Mouse (Mus musculus) adipocyte (in vitro differentiated cells): ENCODE measurements around the gene Gm28048.
A peak's percentile ranks its signal among the peaks of the same experiment; 100 is the strongest.

Source experiments
- DNase-seq: peaks from one replicate; pipeline ENCODE4 v3.0.0-alpha.2; 2016; ENCODE audit warnings: low spot score

Gm28048 gene

DNA sequence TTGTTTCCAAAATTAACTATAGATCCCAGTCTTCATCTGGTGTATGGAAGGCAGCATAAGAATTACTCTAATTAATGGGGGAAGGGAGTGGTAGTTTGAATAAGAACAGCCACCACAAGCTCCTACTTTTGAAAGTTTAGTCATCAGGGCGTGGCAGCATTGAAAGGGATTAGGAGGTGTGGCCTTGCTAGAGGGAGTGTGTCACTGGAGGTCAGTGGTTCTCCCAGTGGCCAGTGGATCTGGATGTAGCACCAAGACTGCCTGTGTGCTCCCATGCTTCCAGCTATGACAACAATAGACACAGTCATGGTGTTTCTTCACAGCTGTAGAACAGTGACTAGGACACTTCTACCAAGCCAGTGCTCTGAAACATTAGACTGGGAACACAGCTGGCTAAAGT, 32.8 kb downstream of the Gm28048 start:
- no peak for DNase-seq

DNA sequence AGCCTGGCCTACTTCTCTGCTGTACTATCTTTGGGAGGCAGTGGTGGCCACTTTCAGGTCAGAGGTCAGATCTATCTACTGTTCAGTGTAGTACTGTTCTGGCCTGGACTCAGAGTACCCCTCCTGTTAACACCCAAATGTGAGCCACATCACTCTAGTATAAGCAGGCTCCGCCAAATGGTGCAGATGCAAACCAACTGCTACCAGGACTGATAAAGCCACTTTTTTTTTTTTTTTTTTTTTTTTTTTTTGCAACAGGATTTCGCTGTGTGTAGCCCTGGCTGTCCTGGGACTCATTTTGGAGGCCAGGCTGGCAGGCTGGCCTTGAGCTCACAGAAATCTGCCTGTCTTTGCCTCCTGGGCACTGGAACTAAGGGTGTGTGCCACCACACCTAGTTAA, 42.9 kb downstream of the Gm28048 start:
- no peak for DNase-seq

DNA sequence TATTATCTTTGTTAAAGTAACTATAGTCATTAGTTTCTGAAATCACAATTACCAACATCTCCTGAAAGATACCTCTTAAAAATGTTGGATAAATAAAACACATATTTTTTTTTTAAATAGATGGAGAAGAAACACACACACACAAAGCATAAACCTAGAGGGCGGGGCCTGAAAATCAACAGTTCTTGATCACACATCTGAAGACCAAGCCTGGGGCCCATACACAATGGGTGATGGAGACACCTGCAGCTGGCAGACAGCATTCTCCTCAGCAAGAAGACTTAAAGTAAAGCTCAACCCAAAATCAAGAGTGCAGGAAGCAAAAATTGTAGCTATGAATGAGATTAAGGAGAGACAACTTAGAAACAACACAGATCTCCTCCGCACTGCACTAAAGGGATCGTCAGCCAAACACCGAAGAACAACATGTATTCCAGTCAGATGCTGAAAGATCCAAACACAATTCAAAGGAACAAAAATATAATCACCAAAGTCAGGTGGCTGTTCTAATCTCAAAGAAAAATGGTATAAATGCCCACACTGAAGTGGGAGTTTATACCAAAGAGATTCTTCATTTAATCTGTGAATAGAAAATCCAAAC, 44.1 kb downstream of the Gm28048 start:
- no peak for DNase-seq

DNA sequence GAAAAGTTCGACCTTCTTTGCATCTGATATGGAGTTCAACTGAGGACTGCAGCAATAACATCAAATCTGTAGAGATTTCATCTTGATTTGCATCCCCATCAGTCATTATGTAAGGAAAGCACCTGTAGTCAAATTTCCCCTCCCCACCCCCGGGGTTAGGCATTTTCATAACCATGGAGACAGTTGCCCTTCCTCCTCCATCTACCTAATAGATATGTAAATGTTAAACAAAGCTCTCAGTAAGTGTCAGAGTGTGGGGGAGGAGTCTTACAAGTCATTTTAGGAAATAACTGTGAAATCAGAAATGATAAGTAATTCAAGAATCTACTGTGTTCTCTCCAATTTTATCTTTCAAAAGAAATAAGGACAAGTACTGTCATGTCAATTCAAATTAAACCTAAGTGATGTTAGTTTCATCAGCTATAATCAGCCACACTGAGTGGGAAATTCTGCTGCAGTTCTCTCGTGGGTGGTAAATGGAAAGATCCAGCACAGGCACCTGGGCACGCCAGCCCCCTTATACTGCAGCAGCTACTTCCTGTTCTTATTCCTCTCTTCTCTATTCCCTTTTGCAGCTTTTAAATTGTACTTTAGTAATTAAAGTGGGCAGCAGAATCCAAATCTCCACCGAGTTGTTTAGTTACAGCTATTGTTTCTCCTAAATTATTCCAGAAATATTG, 45.3 kb downstream of the Gm28048 start:
- DNase-seq, result no peak

DNA sequence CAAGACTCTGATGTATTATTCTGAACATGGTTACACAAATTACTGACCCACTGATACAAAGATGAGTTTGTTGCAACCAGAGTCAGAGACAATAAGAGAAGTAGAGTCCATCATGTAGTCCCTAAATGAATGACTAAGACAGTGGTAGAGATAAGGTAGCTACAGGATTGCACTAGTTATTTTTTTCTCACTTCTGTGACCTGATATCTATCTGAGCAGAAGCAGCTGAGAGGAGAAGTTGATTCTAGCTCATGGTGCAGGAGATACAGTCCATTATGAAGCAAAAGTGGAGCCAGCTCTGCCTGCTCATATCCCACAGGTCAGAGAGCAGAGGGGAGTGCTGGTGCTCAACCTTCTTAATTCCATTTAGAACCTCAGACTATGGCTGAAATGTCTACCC, 49.7 kb downstream of the Gm28048 start:
- DNase-seq, result no peak

DNA sequence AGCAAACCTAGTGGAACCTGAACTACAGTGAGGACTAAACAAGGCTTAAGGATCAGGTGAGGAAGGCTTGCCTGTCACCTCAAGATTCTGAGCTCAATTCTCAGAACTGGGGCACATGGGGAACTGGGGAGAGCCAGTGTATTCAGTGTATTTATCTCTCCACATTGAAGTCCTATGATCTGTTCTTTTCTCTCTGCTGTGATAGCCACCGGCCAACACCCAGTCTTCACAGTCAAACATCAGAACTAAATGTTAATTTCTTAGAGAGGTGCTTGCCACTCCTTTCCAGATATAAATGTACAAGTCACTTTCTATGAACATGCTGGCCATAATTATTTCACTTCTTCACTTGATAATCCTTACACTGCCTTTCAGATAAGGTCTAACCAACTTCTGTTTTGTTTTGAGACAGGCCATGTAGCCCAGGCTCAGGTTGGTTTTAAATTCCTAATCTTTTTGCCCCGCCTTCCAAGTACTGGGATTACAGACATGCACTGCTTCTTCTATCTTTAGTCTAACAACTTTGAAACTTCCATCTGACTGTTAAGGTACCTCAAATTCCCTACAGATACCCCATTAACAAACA, 50.5 kb downstream of the Gm28048 start:
- DNase-seq, result no peak

DNA sequence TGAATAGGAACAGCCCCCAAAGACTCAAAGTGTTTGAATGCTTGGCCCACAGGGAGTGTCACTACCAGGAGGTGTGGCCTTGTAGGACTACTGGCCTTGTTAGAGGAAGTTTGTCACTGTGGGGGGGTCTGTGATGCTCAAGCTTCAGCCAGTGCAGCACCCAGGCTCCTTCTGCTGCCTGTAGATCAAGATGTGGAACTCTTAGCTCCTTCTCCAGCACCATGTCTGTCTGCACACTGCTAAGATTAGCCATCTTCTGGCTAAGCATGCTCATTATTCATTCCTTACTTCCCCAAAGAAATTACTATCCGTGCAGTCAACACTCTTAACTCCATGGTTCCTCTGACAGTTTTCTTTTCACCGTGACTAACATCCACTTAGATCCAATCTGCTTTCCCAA, 51.8 kb downstream of the Gm28048 start:
- DNase-seq, result no peak

DNA sequence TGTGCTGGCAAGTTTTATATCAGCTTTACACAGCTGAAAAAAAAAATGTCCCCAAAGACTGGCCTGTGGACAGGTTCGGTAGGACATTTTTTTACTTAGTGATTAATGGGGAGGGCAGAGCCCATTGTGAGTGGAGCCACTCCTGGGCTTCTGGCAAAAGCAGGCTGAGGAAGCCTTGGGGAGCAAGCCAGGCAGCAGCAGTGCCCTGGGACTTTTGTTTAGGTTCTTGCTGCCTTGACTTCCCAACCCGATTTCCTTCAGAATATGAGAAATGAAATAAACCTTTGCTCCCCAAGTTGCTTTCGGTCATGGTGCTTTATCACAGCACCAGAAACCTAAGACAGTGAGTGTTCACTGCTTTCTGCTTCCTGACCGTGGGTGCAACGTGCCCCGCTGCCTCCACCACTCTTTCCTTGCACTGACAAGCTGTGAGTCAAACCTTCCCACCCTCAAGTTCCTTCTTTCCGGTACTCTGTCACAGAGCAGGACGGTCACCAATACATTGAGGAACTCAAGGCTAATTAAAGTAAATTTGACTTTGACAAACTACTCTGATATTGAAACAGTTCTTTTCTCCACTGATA, 53.2 kb downstream of the Gm28048 start:
- no peak for DNase-seq

DNA sequence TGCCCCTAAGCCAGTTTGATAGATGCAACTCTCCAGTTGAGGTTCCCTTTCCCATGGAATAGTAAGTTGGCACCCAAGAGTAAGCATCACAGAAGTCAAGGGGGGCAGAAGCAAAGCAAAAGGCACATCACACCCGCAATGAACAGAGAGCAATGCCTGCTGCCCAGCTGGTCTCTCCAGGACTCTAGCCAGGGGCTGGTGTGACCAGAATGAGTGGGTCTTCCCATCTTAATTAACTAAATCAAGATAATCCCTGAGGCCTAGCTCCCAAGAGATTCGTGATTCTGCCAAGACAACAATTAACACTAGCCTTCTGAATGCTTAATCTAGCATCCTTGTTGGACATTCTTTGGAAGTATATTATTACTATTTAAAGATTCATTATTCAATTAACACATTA, 58.3 kb downstream of the Gm28048 start:
- DNase-seq, result no peak

DNA sequence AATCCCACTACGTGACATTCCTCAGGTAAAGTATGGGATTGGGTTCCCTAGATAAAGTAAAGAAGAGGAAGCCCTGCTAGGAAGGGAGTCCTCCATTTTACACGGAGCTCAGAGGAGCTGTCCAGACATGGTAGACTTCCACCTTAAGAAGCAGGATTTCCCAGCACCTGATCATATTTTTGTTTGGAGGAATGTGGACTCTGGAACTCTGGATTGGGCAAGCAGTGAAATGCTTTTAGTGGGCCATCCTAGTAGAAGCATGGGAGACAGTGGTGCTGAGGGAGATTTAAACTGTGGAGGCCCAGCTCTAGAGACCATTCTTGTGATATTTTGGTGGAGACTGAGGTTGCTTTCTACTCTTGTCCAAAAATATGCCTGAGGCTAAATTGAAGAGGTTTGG, 59.3 kb downstream of the Gm28048 start:
- no peak for DNase-seq

DNA sequence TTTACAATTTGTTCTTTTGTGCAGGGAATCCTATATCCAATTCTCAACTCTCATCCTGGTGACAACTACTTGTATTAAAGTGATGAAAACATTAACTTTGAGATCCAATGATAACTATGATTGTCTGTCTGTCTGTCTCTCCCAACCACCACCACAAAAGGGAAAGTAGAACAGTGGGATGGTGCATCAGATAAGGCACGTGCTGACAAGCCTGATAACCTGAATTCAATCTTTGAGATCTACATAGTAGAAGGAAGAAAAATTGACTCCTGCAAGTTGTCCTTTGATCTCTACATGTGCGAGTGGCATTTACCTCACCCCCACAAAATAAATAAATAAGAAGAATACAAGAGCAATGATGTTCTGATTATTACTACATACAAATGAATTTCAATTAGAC, 62.6 kb downstream of the Gm28048 start:
- DNase-seq, result no peak

DNA sequence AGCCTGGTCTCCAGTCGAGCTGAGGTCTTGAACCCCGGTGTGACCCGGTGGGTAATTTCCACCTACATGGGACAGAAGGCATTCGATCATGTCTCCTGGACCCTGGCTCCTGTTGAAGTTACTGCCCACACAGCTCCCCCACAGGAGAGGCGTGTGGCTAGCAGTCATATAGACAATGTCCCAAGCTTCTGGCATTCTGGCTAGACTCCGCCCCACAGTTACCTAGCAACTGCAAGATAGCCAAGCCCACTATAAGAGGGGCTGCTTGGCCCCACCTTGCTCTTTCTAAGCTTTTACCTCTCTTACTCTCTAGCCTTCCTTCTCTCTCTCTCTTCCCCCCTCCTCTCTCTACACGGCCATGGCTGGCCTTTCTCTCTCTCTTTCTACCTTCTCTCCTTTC, 64.1 kb downstream of the Gm28048 start:
- no peak for DNase-seq

DNA sequence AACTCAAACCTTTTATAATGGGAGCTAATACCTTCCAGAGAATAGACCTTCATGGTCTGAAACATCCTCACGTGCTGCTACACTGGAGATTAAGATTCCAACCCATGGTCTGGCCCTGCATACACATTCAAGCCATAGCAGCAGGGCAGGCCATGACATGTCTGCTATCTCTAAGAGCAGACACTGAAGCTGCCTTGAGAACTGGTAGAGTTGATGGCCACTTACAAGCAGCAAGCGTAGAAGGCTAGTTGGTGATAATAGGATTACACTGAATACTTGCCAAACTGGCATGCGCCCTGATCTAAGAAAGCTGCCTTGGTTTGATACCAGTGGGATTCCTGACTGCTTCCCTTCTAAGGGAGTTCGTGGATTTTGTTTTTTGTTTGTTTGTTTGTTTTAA, 68.1 kb downstream of the Gm28048 start:
- DNase-seq, result no peak

DNA sequence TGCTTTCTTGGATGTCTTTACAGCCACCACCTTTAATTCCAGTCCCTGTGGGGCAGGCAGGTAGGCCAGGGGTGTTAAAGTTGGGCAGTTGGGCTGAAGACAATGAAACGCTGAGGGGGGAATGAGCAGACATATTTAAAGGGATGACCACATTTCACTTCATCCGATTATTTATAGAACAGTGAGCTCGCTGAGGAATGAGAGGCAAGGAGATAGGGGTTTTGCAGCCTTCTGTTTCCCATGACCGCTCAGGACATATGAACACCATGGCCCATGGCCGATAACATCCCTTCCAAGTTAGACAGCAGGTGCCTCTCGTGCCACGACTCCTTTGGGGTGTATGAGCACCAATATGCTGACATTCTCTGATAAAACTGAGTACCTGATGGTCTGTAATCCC, 70.1 kb downstream of the Gm28048 start:
- DNase-seq, result no peak

DNA sequence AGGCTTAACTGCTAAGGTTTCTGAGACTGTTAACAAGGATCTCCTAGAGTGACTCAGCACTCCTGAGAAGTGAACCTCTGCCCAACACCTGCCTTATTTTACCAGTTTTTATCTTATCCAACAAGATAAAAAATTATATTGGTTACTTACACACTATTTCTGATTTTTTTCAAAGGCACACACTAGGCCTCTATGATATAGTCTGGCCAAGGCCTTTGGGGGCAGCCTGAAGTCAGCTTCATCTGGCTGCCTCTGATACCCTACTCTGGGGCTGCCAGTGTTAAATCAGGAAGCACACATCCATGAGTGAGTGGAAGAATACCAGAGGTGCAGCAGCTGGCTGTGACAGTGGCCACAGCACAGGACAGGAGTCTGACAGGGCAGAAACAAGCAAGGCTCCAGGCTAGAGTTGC, 75.4 kb downstream of the Gm28048 start:
- DNase-seq, result no peak

DNA sequence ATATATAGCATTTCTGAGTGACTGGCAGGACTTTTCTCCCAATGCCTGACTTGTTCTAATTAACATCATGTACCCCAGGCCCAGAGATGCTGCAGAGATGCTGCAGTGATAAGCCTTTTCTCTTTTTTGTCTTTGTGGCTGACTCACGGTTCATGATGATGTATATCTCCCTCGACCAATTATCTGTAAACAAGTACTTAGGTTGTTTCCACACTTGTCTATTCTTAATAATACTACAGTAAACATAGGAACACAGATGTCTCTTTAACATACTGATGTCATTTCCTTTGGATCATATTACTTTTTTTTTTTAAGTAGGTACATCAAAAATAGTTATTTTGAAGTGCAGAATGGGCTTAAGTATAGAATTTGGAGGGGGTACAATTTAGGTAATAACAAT, 79.0 kb downstream of the Gm28048 start:
- no peak for DNase-seq

DNA sequence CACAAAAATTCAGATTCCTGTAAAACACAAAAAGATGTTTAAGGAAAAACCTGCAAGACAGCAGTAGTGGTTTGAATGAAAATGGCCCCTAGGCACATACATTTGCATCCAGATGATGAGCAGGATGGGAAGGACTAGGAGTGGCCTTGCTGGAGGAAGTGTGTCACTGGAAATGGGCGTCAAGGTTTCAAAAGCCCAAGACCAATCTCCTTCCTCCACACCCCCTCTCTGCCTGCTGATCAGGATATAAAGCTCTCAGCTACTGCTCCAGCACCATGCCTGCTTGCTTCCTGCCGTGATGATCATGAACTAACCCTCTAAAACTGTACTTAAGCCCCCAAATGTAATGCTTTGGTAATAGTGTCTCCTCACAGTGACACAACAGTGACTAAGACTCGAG, 81.8 kb downstream of the Gm28048 start:
- no peak for DNase-seq

DNA sequence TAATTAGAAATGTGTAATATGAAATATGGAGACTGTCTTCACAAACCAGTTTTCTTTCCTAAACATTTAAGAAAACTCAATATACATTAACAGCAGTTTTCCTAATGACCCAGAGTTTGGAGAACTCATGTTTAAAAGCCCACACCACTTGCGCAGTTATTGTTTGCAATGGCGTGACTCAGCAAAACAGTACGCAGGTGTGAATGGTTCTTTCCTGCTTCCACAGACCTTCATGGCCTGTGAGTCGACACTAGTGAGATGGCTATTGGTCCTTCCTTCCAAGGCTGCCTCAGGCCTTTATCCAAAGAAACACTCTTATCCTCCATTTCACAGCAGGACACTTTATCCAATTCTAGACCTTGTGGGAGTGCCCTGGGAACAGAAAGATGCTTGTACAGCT, 84.2 kb downstream of the Gm28048 start:
- DNase-seq, result no peak

DNA sequence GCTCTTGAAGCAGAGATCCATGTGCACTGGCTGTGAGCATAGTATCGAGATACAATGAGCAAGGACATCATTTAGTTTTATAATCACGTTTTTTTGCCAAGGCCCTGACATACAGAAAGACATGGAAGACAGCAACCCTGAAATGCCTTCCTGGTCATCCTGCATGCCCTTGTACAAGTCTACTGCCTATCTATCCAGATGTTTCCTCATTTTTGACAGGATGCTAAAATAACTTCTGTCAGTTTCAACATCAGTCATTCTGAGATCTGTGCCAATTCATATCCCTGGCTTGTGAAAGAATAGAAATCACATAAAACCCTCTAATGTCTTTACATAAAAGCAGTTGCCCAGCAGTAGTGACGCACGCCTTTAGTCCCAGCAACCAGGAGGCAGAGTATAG, 84.8 kb downstream of the Gm28048 start:
- no peak for DNase-seq

DNA sequence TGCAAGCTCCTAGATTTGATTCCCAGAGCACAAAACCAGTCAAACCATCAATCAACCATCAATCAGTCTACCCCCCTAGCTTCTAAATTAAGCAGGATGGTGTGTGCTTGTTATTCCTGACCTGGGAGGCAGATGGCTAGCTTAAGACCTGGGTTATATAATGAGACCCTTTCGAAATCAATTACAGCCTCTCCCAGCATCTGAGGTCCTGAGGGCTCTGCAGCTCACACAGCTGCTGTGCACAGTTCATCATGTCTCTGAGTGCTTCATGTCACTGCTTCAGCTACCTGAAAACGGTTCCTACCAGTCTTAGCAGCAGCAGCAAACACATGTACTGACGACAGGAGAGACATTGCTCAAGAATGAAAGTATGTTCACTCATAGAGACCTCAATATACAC, 88.8 kb downstream of the Gm28048 start:
- DNase-seq, result no peak

DNA sequence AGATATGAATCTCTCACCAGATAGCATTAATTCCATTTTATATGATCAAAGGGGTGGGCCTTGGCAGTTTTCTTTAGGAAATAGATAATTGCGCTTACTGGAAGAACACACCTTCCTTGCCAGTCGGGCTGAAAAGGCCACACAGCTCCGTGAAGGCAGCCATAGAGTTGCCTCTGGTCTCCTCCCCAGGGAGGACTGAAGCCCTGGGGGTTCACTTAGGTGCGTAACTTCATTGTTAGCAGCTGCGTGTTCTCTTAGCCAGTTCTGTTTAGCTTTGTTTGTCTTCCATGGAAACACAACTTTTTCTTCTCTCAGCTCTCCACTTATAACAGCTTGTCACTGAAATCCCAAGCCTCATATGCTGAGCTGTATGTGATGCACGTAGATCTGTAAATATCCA, 89.4 kb downstream of the Gm28048 start:
- no peak for DNase-seq

DNA sequence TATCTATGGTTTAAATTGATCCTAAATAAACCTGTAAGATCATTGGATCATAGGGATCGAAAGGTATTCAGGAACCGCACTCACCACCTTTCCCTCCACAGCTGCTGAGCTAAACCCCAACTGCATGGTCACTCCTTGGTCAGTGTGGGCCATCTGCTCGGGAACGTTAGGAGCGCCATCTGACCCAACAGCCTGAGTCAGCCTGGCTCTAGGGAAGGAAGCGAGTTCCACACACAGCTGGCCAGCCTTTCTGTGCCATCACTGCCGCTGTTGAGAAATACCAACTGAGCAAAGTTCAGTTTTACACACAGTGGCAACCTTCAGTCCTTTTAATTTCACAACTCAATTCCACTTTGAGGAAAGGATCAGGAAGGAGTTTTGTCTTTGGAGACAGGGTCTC, 90.0 kb downstream of the Gm28048 start:
- peak; percentile 75 for DNase-seq

DNA sequence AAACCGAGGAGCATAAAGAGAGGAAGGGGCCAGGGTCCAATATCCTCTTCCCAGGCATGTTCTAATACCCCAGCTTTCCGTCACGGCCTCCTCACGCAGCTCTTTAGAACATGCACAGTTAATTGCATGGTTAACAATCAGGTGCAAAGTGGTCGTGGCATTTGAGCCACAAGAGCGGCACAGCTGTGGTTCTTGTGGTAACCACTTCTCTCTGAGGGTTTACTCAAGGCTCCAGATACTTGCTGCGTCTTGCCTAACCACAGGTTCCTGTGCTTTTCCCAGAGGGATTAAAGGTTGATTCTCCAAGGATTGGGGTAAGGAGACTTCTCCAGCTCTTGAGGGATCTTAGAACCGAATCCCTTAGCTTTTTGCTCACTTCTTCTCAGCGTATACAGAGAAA, 90.6 kb downstream of the Gm28048 start:
- DNase-seq, result no peak

DNA sequence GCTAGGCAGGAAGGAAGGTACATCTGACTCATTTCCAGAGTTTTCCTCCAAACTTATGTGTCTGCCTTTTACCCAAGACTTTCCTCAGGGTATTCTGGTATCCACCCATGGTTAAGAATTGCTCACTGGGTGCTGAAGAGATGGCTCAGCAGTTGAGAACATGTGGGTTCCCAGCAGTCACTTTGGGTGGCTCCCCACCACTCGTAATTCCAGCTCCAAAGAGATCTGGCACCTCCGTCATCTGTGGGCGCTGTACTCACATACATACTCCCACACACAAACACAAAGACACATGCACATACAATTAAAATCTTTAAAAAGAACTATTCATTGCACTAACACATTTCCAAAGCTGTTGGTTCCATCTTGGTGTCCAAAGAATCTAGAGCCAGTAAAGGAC, 92.7 kb downstream of the Gm28048 start:
- DNase-seq, result no peak
